Mouse (Mus musculus): ENCODE results near the gene Tnxb. TPM values are rescaled to one million over a fixed set of nuclear protein-coding genes. Genes with fewer than 3 reads are reported as not detected.

Tnxb gene
- polyA plus RNA-seq, 3 experiments from 2014 or later = not detected

- no peak for ATAC-seq
Observed at GRCm38 (mm10) chr17:34643944-34644343, 26.4 kb upstream of the Tnxb start.

DNA sequence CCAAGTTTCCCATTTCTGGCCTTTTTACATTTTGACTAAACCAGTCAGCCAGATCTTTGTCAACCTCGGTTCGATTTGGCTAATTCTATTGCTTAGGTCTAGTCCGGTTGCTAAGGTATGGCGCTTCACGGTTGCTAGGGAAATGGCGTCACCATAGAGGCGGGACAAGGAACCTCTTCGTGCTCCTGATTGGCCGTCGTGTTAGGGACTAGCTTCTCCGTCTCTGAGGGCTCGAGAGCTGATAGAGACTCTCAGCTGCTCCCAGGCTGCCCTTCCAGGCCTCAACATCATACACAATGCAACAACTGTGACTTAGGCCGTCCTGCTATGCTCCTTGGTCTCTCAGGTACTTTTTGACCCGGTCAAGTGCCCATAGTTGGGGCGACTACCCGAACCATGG lies 25.7 kb upstream of the Tnxb start, which contains the start of gene Fkbpl:
TSS of gene Fkbpl (plus strand) at position 157 of the 400 bp plus-strand sequence.
- ATAC-seq = peak; percentile 78

DNA sequence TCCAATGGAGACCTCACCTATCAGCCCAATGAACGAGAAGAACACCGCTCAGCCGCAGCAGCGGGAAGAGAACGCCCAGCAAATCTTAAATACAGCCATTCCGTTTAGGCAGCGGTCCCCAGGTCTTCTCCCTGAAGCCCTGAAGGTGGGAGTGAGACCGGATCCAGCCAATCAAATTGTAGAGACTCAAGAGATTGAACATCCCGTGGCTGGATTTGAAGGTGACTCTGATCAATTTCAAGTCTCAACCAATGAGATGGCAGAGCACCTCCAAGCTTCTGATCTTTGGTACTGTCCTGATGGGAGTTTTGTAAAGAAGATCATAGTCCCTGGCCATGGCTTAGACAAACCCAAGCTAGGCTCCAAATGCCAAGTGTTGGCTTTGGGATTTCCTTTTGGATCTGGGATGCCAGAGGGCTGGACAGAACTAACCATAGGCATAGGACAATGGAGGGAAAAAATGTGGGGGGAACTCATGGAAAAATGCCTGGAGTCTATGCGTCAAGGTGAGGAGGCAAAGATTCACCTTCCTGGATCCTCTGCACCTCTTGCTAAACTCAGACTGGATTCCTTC lies 25.0 kb upstream of the Tnxb start:
- ATAC-seq = no peak

DNA sequence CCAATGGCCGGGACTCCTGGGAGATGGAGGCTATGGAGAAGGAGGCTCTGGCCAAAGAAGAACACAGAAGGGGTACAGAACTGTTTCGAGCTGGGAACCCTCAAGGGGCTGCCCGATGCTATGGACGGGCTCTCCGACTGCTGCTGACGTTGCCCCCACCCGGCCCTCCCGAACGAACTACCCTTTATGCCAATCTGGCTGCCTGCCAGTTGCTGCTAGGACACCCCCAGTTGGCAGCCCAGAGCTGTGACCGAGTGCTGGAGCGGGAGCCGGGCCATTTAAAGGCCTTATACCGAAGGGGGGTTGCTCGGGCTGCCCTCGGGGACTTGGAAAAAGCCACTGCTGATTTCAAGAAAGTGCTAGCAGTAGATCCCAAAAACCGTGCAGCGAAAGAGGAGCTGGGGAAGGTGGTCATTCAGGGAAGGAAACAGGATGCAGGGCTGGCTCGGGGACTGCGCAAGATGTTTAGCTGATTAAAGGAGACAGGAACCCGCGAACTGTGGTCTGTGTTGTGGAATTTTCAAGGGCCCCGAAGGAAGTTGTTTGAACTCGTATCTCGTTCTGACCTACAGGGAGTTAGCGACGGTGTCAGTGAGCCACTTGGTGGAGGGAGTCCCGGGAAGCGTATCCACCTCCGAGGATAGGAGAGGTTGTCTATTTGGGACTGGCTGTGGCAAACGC lies 24.4 kb upstream of the Tnxb start:
- no peak for ATAC-seq

- peak; percentile 96 for ATAC-seq
Observed at GRCm38 (mm10) chr17:34646906-34647787, 23.2 kb upstream of the Tnxb start, which contains the start of gene Atf6b. Atf6b (plus strand) TSS chr17:34647146.

GRCm38 (mm10) chr17:34648141-34648890 lies 22.0 kb upstream of the Tnxb start:
- no peak for ATAC-seq

DNA sequence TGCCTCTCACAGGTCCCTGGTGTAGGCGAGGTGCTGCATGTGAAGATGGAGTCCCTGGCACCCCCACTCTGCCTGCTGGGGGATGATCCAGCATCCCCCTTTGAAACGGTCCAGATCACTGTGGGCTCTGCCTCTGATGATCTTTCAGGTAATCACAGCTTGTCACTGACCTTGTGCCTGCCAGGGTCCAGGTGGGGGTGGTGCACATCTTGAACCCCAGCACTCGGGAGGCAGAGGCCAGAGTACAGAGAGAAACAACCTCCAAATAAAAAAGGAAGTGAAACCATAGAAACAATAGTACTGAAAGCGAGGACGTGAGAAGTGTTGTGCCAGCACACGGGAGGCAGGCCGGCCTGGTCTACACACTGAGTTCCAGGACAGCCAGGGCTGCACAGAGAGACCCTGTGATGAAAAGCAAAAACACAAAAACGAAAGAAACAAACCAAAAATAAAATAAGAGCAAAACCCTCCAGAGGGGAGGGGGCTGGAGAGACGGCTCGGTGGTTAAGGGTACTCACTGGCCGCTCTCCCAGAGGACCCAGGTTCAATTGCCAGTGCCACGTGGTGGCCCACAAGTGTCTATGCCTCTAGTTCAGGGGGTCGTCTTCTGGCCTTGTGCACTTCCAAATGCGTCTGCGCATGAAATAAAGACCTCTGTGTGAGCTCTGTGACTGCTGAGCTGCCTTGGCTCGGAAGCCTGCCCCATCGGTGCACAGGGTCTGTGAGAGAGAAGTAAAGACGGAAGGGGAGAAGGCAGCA lies 21.1 kb upstream of the Tnxb start:
- ATAC-seq = no peak

GRCm38 (mm10) chr17:34650781-34651180 lies 19.6 kb upstream of the Tnxb start:
- ATAC-seq = no peak

- ATAC-seq = no peak
Observed at GRCm38 (mm10) chr17:34651507-34652221, 18.7 kb upstream of the Tnxb start.

DNA sequence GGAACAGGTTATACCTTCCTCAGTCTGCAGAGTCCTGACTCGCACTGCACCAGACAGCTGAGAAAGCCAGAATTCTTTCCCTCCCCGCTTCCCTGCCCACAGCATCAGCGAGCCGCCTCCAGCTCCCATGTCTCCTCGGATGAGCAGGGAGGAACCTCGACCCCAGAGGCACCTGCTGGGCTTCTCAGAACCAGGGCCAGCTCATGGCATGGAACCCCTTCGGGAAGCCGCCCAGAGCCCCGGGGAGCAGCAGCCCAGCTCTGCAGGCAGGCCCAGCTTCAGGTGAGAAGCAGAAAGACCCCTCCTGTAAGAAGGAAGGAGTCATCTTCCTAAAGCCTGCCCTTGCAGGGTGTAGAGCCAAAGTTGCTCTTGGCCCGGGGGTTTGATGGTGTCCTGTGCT lies 17.8 kb upstream of the Tnxb start:
- ATAC-seq = no peak

GRCm38 (mm10) chr17:34652985-34653384 lies 17.4 kb upstream of the Tnxb start:
- ATAC-seq = no peak

DNA sequence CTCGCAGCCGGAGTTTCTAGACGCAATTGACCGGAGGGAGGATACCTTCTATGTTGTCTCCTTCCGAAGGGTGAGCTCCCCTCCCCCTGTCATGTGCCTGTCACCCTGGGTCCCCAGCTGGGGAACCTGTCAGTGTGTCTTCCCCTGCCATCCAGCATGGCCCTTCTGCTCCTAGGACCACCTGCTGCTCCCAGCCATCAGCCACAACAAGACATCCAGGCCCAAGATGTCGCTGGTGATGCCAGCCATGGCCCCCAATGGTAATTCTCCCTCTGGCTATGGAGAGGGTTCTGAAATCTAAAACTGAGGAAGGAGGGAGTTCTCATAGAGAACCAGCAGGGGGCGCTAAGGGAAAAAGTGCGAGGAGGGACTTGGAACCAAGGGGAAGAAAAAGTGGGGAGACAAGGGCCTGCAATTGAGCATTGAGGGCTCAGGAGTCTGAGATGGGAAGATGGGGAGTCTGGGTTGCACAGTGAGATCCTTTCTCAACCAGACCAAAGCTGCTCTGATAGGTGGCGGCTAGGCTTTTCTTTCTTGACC lies 16.5 kb upstream of the Tnxb start:
- no peak for ATAC-seq

DNA sequence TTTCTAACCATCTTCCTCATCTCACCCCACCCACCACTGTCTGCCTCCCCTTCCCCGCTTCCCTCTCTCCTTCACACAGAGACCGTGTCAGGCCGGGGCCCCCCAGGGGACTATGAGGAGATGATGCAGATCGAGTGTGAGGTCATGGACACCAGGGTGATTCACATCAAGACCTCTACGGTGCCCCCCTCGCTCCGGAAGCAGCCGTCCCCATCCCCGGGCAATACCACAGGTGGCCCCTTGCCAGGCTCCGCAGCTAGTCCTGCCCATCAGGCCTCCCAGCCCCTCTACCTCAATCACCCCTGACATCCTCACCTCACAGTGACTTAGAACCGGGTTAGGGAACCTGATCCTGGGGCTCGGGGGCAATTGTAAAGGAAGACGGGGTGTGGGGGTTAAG lies 15.9 kb upstream of the Tnxb start:
- ATAC-seq = no peak

DNA sequence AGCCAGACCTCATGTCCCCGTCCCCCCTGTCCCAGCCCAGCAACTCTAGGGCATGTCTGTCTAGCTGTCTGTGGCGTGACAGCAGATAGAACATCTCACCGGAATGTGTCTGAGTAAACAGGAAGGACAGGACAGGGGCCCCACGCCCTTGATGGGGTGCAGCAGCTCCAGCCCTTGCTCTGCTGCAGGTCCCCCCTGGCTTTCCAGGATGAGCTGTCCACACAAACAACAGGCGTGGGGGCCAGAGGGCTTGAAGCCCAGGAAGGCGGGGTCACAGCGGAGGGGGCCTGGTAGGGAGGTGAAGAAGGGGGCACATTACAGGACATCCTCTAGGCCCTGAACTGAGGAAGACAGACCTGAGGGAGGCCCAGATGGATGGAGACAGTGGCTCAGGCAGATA lies 15.2 kb upstream of the Tnxb start:
- no peak for ATAC-seq

GRCm38 (mm10) chr17:34655581-34655991 lies 14.7 kb upstream of the Tnxb start:
- no peak for ATAC-seq

- ATAC-seq = no peak
Observed at GRCm38 (mm10) chr17:34656666-34657065, 13.7 kb upstream of the Tnxb start.

- ATAC-seq = no peak
Observed at GRCm38 (mm10) chr17:34657271-34657670, 13.1 kb upstream of the Tnxb start.

- ATAC-seq = no peak
Observed at GRCm38 (mm10) chr17:34658145-34658544, 12.2 kb upstream of the Tnxb start.

- no peak for ATAC-seq
Observed at GRCm38 (mm10) chr17:34658591-34658990, 11.7 kb upstream of the Tnxb start.

DNA sequence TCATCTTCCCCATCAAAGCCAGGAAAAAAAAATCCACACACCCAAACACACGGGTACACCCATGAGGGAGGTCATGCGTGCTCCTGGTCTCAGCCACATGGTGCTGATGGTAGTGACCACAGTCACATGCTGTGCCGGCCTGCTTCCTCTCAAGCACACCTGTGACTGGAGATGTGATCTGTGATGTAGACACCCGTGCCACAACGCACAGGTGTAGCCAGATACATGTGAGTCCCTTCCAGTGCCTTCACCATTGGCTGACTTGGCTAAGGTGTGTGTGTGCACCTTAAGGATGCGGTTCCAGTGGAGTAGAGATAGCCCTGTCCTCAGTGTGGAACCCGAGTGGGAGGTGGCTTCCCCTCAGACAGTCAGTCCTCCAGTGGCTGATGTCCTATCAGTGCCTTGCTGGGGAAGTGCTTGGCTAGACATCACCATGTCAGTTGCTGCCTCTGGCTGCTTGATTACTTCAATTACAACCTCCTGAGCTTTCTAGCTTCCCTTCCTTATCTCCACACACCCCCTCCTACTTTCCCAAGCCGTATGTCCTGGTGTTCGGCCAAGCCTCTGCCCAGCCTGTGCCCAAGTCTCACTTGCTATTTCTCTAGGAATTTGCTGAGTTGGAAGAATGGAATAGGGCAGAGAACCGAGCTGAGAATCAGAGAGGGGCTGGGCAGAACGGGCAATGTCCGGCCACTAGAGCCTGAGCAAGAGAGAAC lies 11.0 kb upstream of the Tnxb start:
- no peak for ATAC-seq

GRCm38 (mm10) chr17:34659897-34660214 lies 10.5 kb upstream of the Tnxb start:
- ATAC-seq = no peak
